Mouse (Mus musculus) liver, embryonic 11.5 days (tissue): ENCODE data around the gene Atl1. TPM values are rescaled to one million over a fixed set of nuclear protein-coding genes. Genes with fewer than 3 reads are reported as not detected.

Source experiments
- ATAC-seq: fragments of 200-750 bp; cut with Nextera tagmentation; replicated peaks from 2 replicates; pipeline ENCODE4 v1.8.0; 2017; ENCODE audit warnings: moderate number of reproducible peaks, mild to moderate bottlenecking, moderate TSS enrichment, moderate library complexity; ENCODE audit not compliant: low FRiP score
- DNase-seq: peaks from one replicate; pipeline ENCODE4 v3.0.0-alpha.2; 2017; ENCODE audit warnings: low spot score
- H3K27ac ChIP-seq: fragments of 300-500 bp; sonication (generic); 2 replicates; pipeline ENCODE4 v1.5.1; 2014; ENCODE audit warnings: mild to moderate bottlenecking, low read depth, low read length, control low read depth
- H3K27me3 ChIP-seq: fragments of 300-500 bp; sonication (generic); replicated peaks from 2 replicates; pipeline ENCODE4 v1.6.1; 2014; ENCODE audit warnings: low read length, mixed read lengths; ENCODE audit not compliant: control insufficient read depth, insufficient read depth
- H3K36me3 ChIP-seq: fragments of 300-500 bp; sonication (generic); 2 replicates; pipeline ENCODE4 v1.6.1; 2014; ENCODE audit warnings: mild to moderate bottlenecking, low read length, moderate library complexity, mixed read lengths; ENCODE audit not compliant: control insufficient read depth, insufficient read depth
- H3K4me1 ChIP-seq: fragments of 300-500 bp; sonication (generic); replicated peaks from 2 replicates; pipeline ENCODE4 v1.6.1; 2014; ENCODE audit warnings: low read length, mixed read lengths; ENCODE audit not compliant: control insufficient read depth, insufficient read depth
- H3K4me2 ChIP-seq: fragments of 300-500 bp; sonication (generic); 2 replicates; pipeline ENCODE4 v1.6.1; 2014; ENCODE audit warnings: mild to moderate bottlenecking, control low read depth, moderate library complexity
- H3K4me3 ChIP-seq: fragments of 300-500 bp; sonication (generic); 2 replicates; pipeline ENCODE4 v1.5.1; 2014; ENCODE audit warnings: low read depth, low read length, control low read depth
- H3K9ac ChIP-seq: fragments of 300-500 bp; sonication (generic); 2 replicates; pipeline ENCODE4 v1.6.1; 2014; ENCODE audit warnings: low read depth, low read length, control low read depth
- H3K9me3 ChIP-seq: fragments of 300-500 bp; sonication (generic); 2 replicates; pipeline ENCODE4 v1.6.1; 2016; ENCODE audit warnings: low read length, inconsistent platforms, mixed read lengths; ENCODE audit not compliant: control insufficient read depth
- WGBS: fragments of 180-500 bp; shearing (Covaris S2); extraction: QIAGEN DNeasy Blood & Tissue Kit; methylation state at CpG from one replicate; pipeline ENCODE4 v1.1.7; 2014; 5-methylcytosine and 5-hydroxymethylcytosine counted together
- polyA plus RNA-seq: library from polyadenylated mRNA; unstranded; fragments of >200 nt; fragmentation: Nextera tagmentation; extraction: Ambion mirVana; gene quantifications from 2 replicates; pipeline ENCODE4 v1.2.1, GENCODE M21; 2014

The Atl1 gene
- polyA plus RNA-seq, 1 experiment from 2014 or later, result 1.5 TPM

- H3K4me1 ChIP-seq, result peaks cover 16% of the 10 kb centered on the region
Measured at GRCm38 (mm10) chr12:69890476-69890875, 1.9 kb upstream of the Atl1 start.

GRCm38 (mm10) chr12:69891721-69892120, 693 bp upstream of the Atl1 start:
- DNase-seq (no peak), ATAC-seq (no peak)
- Histone ChIP-seq H3K27me3 (no peaks in the 10 kb centered on the region), H3K4me1 (peaks cover 16% of the 10 kb centered on the region), H3K9me3 (no peaks in the 10 kb centered on the region), H3K36me3 (no peaks in the 10 kb centered on the region), H3K4me2 (peak overlapping the region; percentile 91), H3K4me3 (peak overlapping the region; percentile 70), H3K9ac (peak overlapping the region; percentile 95), H3K27ac (no peak overlapping the region)
- WGBS, result 62% methylated on average over 3 of the region's 3 CpGs

More at GRCm38 (mm10) chr12:69890476-69890875, 1.9 kb upstream of the Atl1 start:
- peak overlapping the region; percentile 91 for H3K4me2 ChIP-seq
- H3K9me3 ChIP-seq, result no peaks in the 10 kb centered on the region
- DNase-seq, result no peak
- ATAC-seq, result no peak
- no peaks in the 10 kb centered on the region for H3K36me3 ChIP-seq
- no peak overlapping the region for H3K27ac ChIP-seq
- no peak overlapping the region for H3K9ac ChIP-seq
- no peaks in the 10 kb centered on the region for H3K27me3 ChIP-seq
- 0 out of 2 replicates have a peak overlapping the region, but pooled peaks have one; percentile 70 for H3K4me3 ChIP-seq
- WGBS, result 16% methylated on average over 5 of the region's 5 CpGs

GRCm38 (mm10) chr12:69893927-69894326, 1.5 kb downstream of the Atl1 start:
- H3K36me3 ChIP-seq, result no peaks in the 10 kb centered on the region
- no peak overlapping the region for H3K4me3 ChIP-seq
- no peak overlapping the region for H3K27ac ChIP-seq
- no peaks in the 10 kb centered on the region for H3K9me3 ChIP-seq
- H3K27me3 ChIP-seq, result no peaks in the 10 kb centered on the region
- no peak for DNase-seq
- H3K4me1 ChIP-seq, result peaks cover 16% of the 10 kb centered on the region
- H3K4me2 ChIP-seq, result no peak overlapping the region
- WGBS, result 61% methylated on average over 6 of the region's 6 CpGs
- H3K9ac ChIP-seq, result no peak overlapping the region
- no peak for ATAC-seq

GRCm38 (mm10) chr12:69895046-69895445, 2.6 kb downstream of the Atl1 start:
- no peak overlapping the region for H3K27ac ChIP-seq
- DNase-seq, result no peak
- 74% methylated on average over 2 of the region's 2 CpGs for WGBS

GRCm38 (mm10) chr12:69898119-69898518, 5.7 kb downstream of the Atl1 start:
- no peak overlapping the region for H3K27ac ChIP-seq
- WGBS, result 75% methylated on average over 4 of the region's 4 CpGs
- no peak for ATAC-seq
- no peak overlapping the region for H3K4me2 ChIP-seq
- H3K4me3 ChIP-seq, result no peak overlapping the region
- H3K4me1 ChIP-seq, result no peaks in the 10 kb centered on the region
- H3K9ac ChIP-seq, result no peak overlapping the region
- no peaks in the 10 kb centered on the region for H3K36me3 ChIP-seq
- no peaks in the 10 kb centered on the region for H3K27me3 ChIP-seq
- H3K9me3 ChIP-seq, result no peaks in the 10 kb centered on the region
- DNase-seq, result no peak

More at GRCm38 (mm10) chr12:69895046-69895445, 2.6 kb downstream of the Atl1 start:
- Histone ChIP-seq H3K27me3 (no peaks in the 10 kb centered on the region), H3K4me2 (no peak overlapping the region), H3K9me3 (no peaks in the 10 kb centered on the region), H3K4me3 (no peak overlapping the region), H3K36me3 (no peaks in the 10 kb centered on the region), H3K9ac (no peak overlapping the region), H3K4me1 (peaks cover 13% of the 10 kb centered on the region)
- ATAC-seq, result no peak

GRCm38 (mm10) chr12:69904991-69905390, 12.6 kb downstream of the Atl1 start:
- 68% methylated on average over 2 of the region's 2 CpGs for WGBS
- Histone ChIP-seq H3K4me2 (no peak overlapping the region), H3K4me1 (peaks cover 12% of the 10 kb centered on the region), H3K27me3 (peaks cover 5% of the 10 kb centered on the region), H3K27ac (no peak overlapping the region), H3K36me3 (no peaks in the 10 kb centered on the region), H3K9me3 (no peaks in the 10 kb centered on the region), H3K9ac (no peak overlapping the region), H3K4me3 (no peak overlapping the region)
- no peak for ATAC-seq
- DNase-seq, result no peak

GRCm38 (mm10) chr12:69907667-69908510, 15.5 kb downstream of the Atl1 start:
- no peaks in the 10 kb centered on the region for H3K9me3 ChIP-seq
- H3K9ac ChIP-seq, result no peak overlapping the region
- H3K4me3 ChIP-seq, result peak overlapping the region; percentile 20
- peaks cover 12% of the 10 kb centered on the region for H3K4me1 ChIP-seq
- peak overlapping the region; percentile 62 for H3K4me2 ChIP-seq
- no peaks in the 10 kb centered on the region for H3K36me3 ChIP-seq
- DNase-seq (peak; percentile 63), ATAC-seq (peak; percentile 67)
- no peak overlapping the region for H3K27ac ChIP-seq
- 5% methylated on average over 30 of the region's 30 CpGs for WGBS
- peaks cover 5% of the 10 kb centered on the region for H3K27me3 ChIP-seq

- Histone ChIP-seq H3K4me1 (peaks cover 12% of the 10 kb centered on the region), H3K9me3 (no peaks in the 10 kb centered on the region), H3K9ac (no peak overlapping the region), H3K36me3 (no peaks in the 10 kb centered on the region), H3K4me2 (peak overlapping the region; percentile 62), H3K4me3 (no peak overlapping the region), H3K27me3 (peaks cover 5% of the 10 kb centered on the region), H3K27ac (no peak overlapping the region)
- 38% methylated on average over 19 of the region's 19 CpGs for WGBS
- no peak for ATAC-seq
- no peak for DNase-seq
Measured at GRCm38 (mm10) chr12:69908511-69908900, 16.1 kb downstream of the Atl1 start.

- peaks cover 12% of the 10 kb centered on the region for H3K4me1 ChIP-seq
- peaks cover 5% of the 10 kb centered on the region for H3K27me3 ChIP-seq
- ATAC-seq, result no peak
- H3K27ac ChIP-seq, result no peak overlapping the region
- no peaks in the 10 kb centered on the region for H3K36me3 ChIP-seq
- H3K9ac ChIP-seq, result no peak overlapping the region
- DNase-seq, result no peak
- 81% methylated on average over 7 of the region's 7 CpGs for WGBS
- no peaks in the 10 kb centered on the region for H3K9me3 ChIP-seq
- H3K4me2 ChIP-seq, result no peak overlapping the region
- H3K4me3 ChIP-seq, result no peak overlapping the region
Measured at GRCm38 (mm10) chr12:69911906-69912305, 19.5 kb downstream of the Atl1 start.
